Mouse (Mus musculus) layer of hippocampus, postnatal 36 days (tissue): ENCODE measurements at regions not wholly inside any gene's neighbourhood (a gene's known extent, or its start where the extent isn't known, plus 50 kb on each side); places are given as distances from the start of the nearest gene placed in this dataset.

Experiments
- DNase-seq, 2 experiments: peaks; one replicate each; pipeline ENCODE4 v3.0.0; 2022

- DNase-seq, result peak; percentile 57 to 63
Observed at GRCm38 (mm10) chr3:133876439-133877072, 331.6 kb upstream of the Tet2 start.

- DNase-seq, result no peak
Observed at GRCm38 (mm10) chr3:133877310-133877709, 332.4 kb upstream of the Tet2 start.

- DNase-seq, result no peak
Observed at GRCm38 (mm10) chr3:133880626-133881025, 335.7 kb upstream of the Tet2 start.

- no peak for DNase-seq
Observed at GRCm38 (mm10) chr3:133901931-133902330, 334.4 kb upstream of the Cxxc4 start.

GRCm38 (mm10) chr3:133922200-133922599 lies 314.1 kb upstream of the Cxxc4 start:
- DNase-seq, result no peak

GRCm38 (mm10) chr3:133965322-133965721 lies 271.0 kb upstream of the Cxxc4 start:
- no peak for DNase-seq

- no peak for DNase-seq
Observed at GRCm38 (mm10) chr3:133968176-133968575, 268.1 kb upstream of the Cxxc4 start.

- no peak for DNase-seq
Observed at GRCm38 (mm10) chr3:133972774-133973173, 263.5 kb upstream of the Cxxc4 start.

GRCm38 (mm10) chr3:133987681-133988080 lies 248.6 kb upstream of the Cxxc4 start:
- no peak for DNase-seq

GRCm38 (mm10) chr3:133993971-133994370 lies 242.3 kb upstream of the Cxxc4 start:
- DNase-seq, result no peak

- DNase-seq, result no peak
Observed at GRCm38 (mm10) chr3:133999965-134000364, 236.3 kb upstream of the Cxxc4 start.

GRCm38 (mm10) chr3:134000595-134000994 lies 235.7 kb upstream of the Cxxc4 start:
- no peak for DNase-seq

- no peak for DNase-seq
Observed at GRCm38 (mm10) chr3:134014805-134015204, 221.5 kb upstream of the Cxxc4 start.

- DNase-seq, result no peak
Observed at GRCm38 (mm10) chr3:134015412-134015811, 220.9 kb upstream of the Cxxc4 start.

GRCm38 (mm10) chr3:134033862-134034261 lies 202.4 kb upstream of the Cxxc4 start:
- DNase-seq, result peak in 1 of 2 experiments; percentile 4

GRCm38 (mm10) chr3:134036310-134036934 lies 199.9 kb upstream of the Cxxc4 start:
- DNase-seq, result no peak

- no peak for DNase-seq
Observed at GRCm38 (mm10) chr3:134050649-134051048, 185.6 kb upstream of the Cxxc4 start.

GRCm38 (mm10) chr3:134082461-134082860 lies 153.8 kb upstream of the Cxxc4 start:
- DNase-seq, result no peak

- peak in 1 of 2 experiments; percentile 23 for DNase-seq
Observed at GRCm38 (mm10) chr3:134099471-134100125, 136.7 kb upstream of the Cxxc4 start.

- DNase-seq, result no peak
Observed at GRCm38 (mm10) chr3:134102151-134102738, 134.0 kb upstream of the Cxxc4 start.

- DNase-seq, result no peak
Observed at GRCm38 (mm10) chr3:134104625-134105024, 131.7 kb upstream of the Cxxc4 start.

- no peak for DNase-seq
Observed at GRCm38 (mm10) chr3:134105112-134105511, 131.2 kb upstream of the Cxxc4 start.

- no peak for DNase-seq
Observed at GRCm38 (mm10) chr3:134105567-134105966, 130.7 kb upstream of the Cxxc4 start.
